Mouse (Mus musculus) frontal cortex, adult (tissue): ENCODE results near the gene 4930432M17Rik.

Experiments used
- ATAC-seq: cut with Nextera tagmentation; 2 replicates; pipeline ENCODE4 v1.9.2; 2017; ENCODE audit warnings: mild to moderate bottlenecking, moderate library complexity, mixed read lengths; ENCODE audit not compliant: low TSS enrichment

The 4930432M17Rik gene

GRCm38 (mm10) chr3:121707106-121707505 is 36.5 kb downstream of the 4930432M17Rik start:
- ATAC-seq: no peak

GRCm38 (mm10) chr3:121710894-121711531 is 40.5 kb downstream of the 4930432M17Rik start:
- peak; percentile 80 for ATAC-seq

DNA sequence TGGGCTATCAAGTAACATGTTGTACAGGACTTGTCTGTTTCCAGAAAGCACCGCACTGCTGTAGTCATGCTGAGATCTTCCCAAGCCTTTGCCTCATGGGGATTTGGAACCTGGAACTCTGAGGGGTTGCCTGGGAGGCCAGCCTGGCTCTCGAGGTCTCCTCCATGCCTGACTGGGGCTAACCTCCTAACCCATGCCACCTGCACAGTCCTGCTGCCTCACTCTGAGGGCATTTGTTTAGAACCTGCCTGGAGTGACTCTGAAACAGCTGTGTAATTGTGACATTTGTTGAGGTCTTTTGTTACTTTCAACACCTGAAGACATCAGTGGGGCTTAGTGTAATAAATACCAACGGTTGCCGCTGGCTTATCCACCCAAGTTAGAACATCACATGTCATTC is 41.7 kb downstream of the 4930432M17Rik start:
- ATAC-seq: no peak

- ATAC-seq: no peak
Measured at GRCm38 (mm10) chr3:121713151-121713701, 42.7 kb downstream of the 4930432M17Rik start.

GRCm38 (mm10) chr3:121713816-121714215 is 43.3 kb downstream of the 4930432M17Rik start:
- no peak for ATAC-seq

GRCm38 (mm10) chr3:121714461-121714860 is 43.9 kb downstream of the 4930432M17Rik start:
- no peak for ATAC-seq

- no peak for ATAC-seq
Measured at GRCm38 (mm10) chr3:121715336-121715735, 44.8 kb downstream of the 4930432M17Rik start.

GRCm38 (mm10) chr3:121715741-121716459 is 45.3 kb downstream of the 4930432M17Rik start:
- ATAC-seq: peak; percentile 56

- no peak for ATAC-seq
Measured at GRCm38 (mm10) chr3:121716480-121716879, 45.9 kb downstream of the 4930432M17Rik start.

DNA sequence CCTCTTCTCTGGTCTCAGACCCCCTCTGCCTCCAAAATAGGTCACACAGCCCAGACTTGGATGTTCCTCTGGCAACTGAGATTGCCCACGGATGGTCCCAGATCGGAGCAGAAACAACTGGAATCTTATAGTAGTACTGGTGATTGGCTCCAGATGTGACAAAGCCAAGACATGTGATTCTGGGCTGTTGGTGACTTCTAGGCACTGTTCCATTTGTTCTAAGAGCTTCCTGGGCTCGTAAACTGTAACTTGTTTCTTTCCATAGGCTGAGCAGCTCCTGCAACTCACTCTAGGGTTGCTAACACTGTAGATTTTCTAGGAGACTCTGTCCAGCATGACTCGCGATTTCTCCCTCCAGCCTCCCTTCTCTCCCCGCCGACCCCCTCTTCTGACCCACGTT is 48.1 kb downstream of the 4930432M17Rik start:
- ATAC-seq: no peak

GRCm38 (mm10) chr3:121719701-121720100 is 49.1 kb downstream of the 4930432M17Rik start:
- no peak for ATAC-seq

DNA sequence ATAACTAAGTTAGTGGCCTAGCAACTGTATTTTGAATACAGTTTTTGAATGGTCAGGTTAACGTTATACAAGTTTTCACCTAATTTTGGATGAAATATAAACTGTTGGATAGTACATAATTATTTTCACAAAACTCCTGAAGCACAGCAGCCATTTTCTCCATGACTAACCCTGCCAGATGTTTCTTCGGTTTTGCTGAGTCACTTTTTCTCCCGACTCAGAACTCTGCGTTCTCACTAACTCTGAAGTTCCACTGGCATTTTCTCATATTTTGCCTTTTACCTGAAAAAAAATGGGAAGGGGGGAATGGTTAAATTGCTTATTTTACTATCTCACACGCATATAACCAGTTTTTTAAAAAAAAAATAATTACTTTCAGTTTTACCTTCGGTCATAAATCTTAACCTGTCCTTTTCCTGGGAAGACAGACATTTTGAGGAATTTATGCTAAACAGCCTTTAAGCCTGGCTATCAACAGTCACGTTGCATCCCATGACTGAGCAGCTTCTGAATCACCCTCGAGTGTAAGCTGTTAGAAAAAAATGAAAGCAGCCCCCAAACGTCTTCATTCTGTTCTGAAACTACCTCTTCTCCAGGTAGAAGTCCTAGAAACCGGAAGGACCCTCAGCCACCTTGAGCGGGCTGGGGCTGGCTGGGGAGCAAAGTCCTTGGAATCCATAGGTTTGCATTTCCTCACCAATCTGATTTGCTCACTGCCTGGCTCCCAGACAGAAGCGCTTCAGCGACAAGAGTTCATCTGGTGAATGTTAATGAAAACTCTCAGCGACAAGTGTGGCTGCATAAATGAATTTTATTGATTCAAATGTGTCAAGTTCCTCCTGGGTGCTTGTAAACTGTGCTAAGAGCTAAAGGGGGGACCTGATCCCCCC is 50.5 kb downstream of the 4930432M17Rik start:
- no peak for ATAC-seq

- ATAC-seq: no peak
Measured at GRCm38 (mm10) chr3:121721691-121722070, 51.1 kb downstream of the 4930432M17Rik start.

GRCm38 (mm10) chr3:121722971-121723844 is 52.6 kb downstream of the 4930432M17Rik start, which contains the start of gene F3:
Gene F3, plus strand, starts transcription at chr3:121723537.
- peak; percentile 47 for ATAC-seq

DNA sequence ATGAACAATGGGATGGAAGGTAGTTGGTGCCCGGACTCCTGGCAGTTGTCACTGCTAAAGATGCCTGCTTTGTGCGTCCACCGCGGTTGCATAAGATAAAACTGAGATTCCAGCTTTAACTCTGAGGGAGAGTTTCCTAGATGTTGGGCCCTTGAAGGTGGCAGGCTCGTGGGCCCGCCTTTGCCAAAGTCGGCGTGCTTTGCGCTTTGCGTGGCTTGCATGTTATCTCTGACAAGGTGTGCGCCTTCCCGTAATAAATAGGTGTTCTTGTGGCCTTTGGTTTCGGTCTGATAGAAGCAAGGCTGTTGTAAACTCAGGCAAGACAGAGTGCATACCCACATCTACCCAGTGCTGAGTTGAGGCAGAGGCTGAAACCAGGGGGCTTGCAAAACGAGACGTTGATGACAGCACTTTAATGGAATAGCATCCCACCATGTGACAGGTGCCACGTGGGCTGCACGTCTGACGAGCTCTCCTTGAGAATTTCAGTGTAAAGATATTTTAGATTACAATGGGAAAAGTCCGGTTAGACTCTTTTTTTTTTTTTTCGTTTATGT is 53.5 kb downstream of the 4930432M17Rik start:
- ATAC-seq: peak; percentile 28

GRCm38 (mm10) chr3:121724553-121724952 is 54.0 kb downstream of the 4930432M17Rik start:
- no peak for ATAC-seq

- no peak for ATAC-seq
Measured at GRCm38 (mm10) chr3:121725651-121726050, 55.1 kb downstream of the 4930432M17Rik start.

- no peak for ATAC-seq
Measured at GRCm38 (mm10) chr3:121729678-121730077, 59.1 kb downstream of the 4930432M17Rik start.
